Mouse (Mus musculus): Measurements from ENCODE around the gene Dsp. TPM values are rescaled to one million over a fixed set of nuclear protein-coding genes. Genes with fewer than 3 reads are reported as not detected.

The Dsp gene
- total and polyA plus RNA-seq, 3 experiments: 0.17 TPM; not detected in 2

DNA sequence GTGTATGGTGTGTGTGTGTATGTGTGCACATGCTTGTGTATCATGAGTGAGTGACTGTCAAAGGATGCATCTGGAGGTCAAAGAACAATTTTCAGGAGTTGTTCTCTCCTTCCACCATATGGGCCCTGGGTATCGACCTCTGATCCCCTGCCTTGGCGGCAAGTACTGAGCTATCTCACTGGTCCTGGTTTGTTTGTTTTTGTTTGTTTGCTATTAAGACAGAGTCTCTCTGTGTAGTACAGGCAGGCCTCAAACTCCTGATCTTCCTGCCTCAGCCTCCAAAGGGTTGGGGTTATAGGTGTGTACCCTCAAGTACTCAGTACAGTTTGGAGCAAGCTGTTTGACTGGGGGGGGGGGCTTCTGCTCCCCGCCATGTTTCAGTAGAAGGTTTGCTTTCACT lies 16.0 kb downstream of the Dsp start:
- Histone ChIP-seq H3K9ac (ENCODE audit: insufficient read depth, low read depth) (no peak overlapping the region), H3K27ac (ENCODE audit: insufficient read depth, low read depth) (no peak overlapping the region), H3K36me3 (replicated peaks in 1 of 2; ENCODE audit: control insufficient read depth in 1 of 2, insufficient read depth in 1 of 2, low read length in 1 of 2) (no peaks in the 10 kb centered on the region), H3K27me3 (replicated peaks) (no peaks in the 10 kb centered on the region), H3K4me3 (replicated peaks in 1 of 3; ENCODE audit: low read depth in 2 of 3, low read length in 2 of 3, poor library complexity in 1 of 3) (no peak overlapping the region), H3K4me2 (ENCODE audit: insufficient read depth, low read depth, poor library complexity, severe bottlenecking) (no peak overlapping the region), H3K9me3 (replicated peaks; ENCODE audit: low read length) (no peaks in the 10 kb centered on the region), H3K4me1 (ENCODE audit: control insufficient read depth in 1 of 2, insufficient read depth in 2 of 2) (peaks cover 0 to 4% of the 10 kb centered on the region in 2 experiments; a peak in 2 of 4 replicates), H3K79me2 (replicated peaks; ENCODE audit: control insufficient read depth, extremely low read depth, insufficient read depth, poor library complexity, severe bottlenecking) (no peaks in the 10 kb centered on the region)
- DNase-seq (ENCODE audit: extremely low read depth): no peak
- in situ Hi-C loops (cut with MboI; ENCODE audit: low pct_ligation_motif_present, low pct_unique_long_range_greater_than_20kb, low sequenced_read_pairs): no loop called here
- no peak for TF ChIP-seq ELF1 (IDR thresholded peaks at IDR 0.05; ENCODE audit: low read depth, low read length)
- no peak for TF ChIP-seq NRF1 (IDR thresholded peaks at IDR 0.05; ENCODE audit: low read depth, low read length)
- no peak for TF ChIP-seq JUND (conservative IDR thresholded peaks at IDR 0.05; ENCODE audit: low read depth, low read length)
- TF ChIP-seq UBTF (IDR thresholded peaks at IDR 0.05; ENCODE audit: low read depth, low read length): no peak
- TF ChIP-seq MAZ (IDR thresholded peaks at IDR 0.05; ENCODE audit: low read depth, low read length): no peak
- TF ChIP-seq ZC3H11A (IDR thresholded peaks at IDR 0.05; ENCODE audit: low read depth, low read length): no peak
- no peak for TF ChIP-seq USF1 (IDR thresholded peaks at IDR 0.05; ENCODE audit: low read depth, low read length)
- no peak for TF ChIP-seq CHD2 (IDR thresholded peaks at IDR 0.05; ENCODE audit: low read length)
- TF ChIP-seq ZMIZ1 (IDR thresholded peaks at IDR 0.05; ENCODE audit: low read depth, low read length): no peak
- TF ChIP-seq PAX5 (IDR thresholded peaks at IDR 0.05; ENCODE audit: low read length): no peak
- TF ChIP-seq ETS1 (conservative IDR thresholded peaks at IDR 0.05; ENCODE audit: low read depth, low read length): no peak
- no peak for TF ChIP-seq HCFC1 (IDR thresholded peaks at IDR 0.05; ENCODE audit: low read depth, low read length)
- TF ChIP-seq RCOR1 (conservative IDR thresholded peaks at IDR 0.05; ENCODE audit: low read depth, low read length): no peak
- no peak for TF ChIP-seq RAD21 (IDR thresholded peaks at IDR 0.05; ENCODE audit: low read depth, low read length)
- TF ChIP-seq JUN (IDR thresholded peaks at IDR 0.05; ENCODE audit: insufficient read depth, low read depth, low read length): no peak
- TF ChIP-seq CTCF (conservative IDR thresholded peaks at IDR 0.05 in 1 of 2, IDR thresholded peaks at IDR 0.05 in 1 of 2; ENCODE audit: low read depth in 2 of 2, low read length in 2 of 2): no peak
- dilution Hi-C loops (cut with MboI; ENCODE audit: extremely low pct_ligation_motif_present, extremely low pct_unique_long_range_greater_than_20kb, low sequenced_read_pairs): no loop called here

DNA sequence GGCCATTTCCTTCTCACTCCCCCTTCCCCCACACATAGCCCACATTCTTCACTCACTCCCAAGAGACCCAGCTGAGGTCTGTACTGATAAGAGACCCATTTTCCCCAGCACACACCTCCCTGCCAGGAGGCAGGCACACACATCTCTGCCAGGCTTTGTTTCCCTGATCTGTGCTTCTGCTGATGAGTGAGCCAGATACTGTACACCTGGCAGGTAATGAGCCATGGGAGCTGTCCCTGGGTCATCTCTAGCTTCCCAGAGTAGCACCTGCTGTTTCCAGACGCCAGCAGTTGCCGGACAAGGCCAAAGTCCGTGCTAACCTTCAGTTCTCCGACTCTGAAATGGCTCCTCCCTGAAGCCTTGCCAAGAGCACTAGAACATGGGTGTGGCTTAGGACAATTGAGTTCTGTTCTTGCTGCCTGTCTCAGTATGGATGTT lies 19.6 kb downstream of the Dsp start:
- peaks cover 0 to 6% of the 10 kb centered on the region in 2 experiments; a peak in 2 of 4 replicates for H3K4me1 ChIP-seq (ENCODE audit: control insufficient read depth in 1 of 2, insufficient read depth in 2 of 2)
- dilution Hi-C loops (cut with MboI; ENCODE audit: extremely low pct_ligation_motif_present, extremely low pct_unique_long_range_greater_than_20kb, low sequenced_read_pairs) (no loop called here), in situ Hi-C loops (cut with MboI; ENCODE audit: low pct_ligation_motif_present, low pct_unique_long_range_greater_than_20kb, low sequenced_read_pairs) (no loop called here)
- H3K9ac ChIP-seq (ENCODE audit: insufficient read depth, low read depth): no peak overlapping the region
- no peaks in the 10 kb centered on the region for H3K27me3 ChIP-seq (replicated peaks)
- H3K36me3 ChIP-seq (replicated peaks in 1 of 2; ENCODE audit: control insufficient read depth in 1 of 2, insufficient read depth in 1 of 2, low read length in 1 of 2): no peaks in the 10 kb centered on the region
- H3K27ac ChIP-seq (ENCODE audit: insufficient read depth, low read depth): no peak overlapping the region
- no peak overlapping the region for H3K4me2 ChIP-seq (ENCODE audit: insufficient read depth, low read depth, poor library complexity, severe bottlenecking)
- DNase-seq (ENCODE audit: extremely low read depth): no peak
- H3K4me3 ChIP-seq (replicated peaks in 1 of 3; ENCODE audit: low read depth in 2 of 3, low read length in 2 of 3, poor library complexity in 1 of 3): no peak overlapping the region
- TF ChIP-seq HCFC1 (IDR thresholded peaks at IDR 0.05; ENCODE audit: low read depth, low read length) (no peak), TCF12 (IDR thresholded peaks at IDR 0.05; ENCODE audit: low read depth, low read length) (no peak), ELF1 (IDR thresholded peaks at IDR 0.05; ENCODE audit: low read depth, low read length) (no peak), NELFE (IDR thresholded peaks at IDR 0.05; ENCODE audit: low read depth, low read length) (no peak), ZC3H11A (IDR thresholded peaks at IDR 0.05; ENCODE audit: low read depth, low read length) (no peak), MYC (IDR thresholded peaks at IDR 0.05; ENCODE audit: low read depth, low read length) (no peak), CHD1 (IDR thresholded peaks at IDR 0.05; ENCODE audit: low read depth, low read length) (no peak), MAX (IDR thresholded peaks at IDR 0.05; ENCODE audit: low read length) (no peak), CHD2 (IDR thresholded peaks at IDR 0.05; ENCODE audit: low read length) (no peak), E2F4 (IDR thresholded peaks at IDR 0.05; ENCODE audit: insufficient replicate concordance, low read depth, low read length) (no peak), KAT2A (IDR thresholded peaks at IDR 0.05; ENCODE audit: insufficient replicate concordance, low read length) (no peak), PAX5 (IDR thresholded peaks at IDR 0.05; ENCODE audit: low read length) (no peak), JUND (conservative IDR thresholded peaks at IDR 0.05; ENCODE audit: low read depth, low read length) (no peak), RAD21 (IDR thresholded peaks at IDR 0.05; ENCODE audit: low read depth, low read length) (no peak), USF1 (IDR thresholded peaks at IDR 0.05; ENCODE audit: low read depth, low read length) (no peak), CTCF (conservative IDR thresholded peaks at IDR 0.05 in 1 of 2, IDR thresholded peaks at IDR 0.05 in 1 of 2; ENCODE audit: low read depth in 2 of 2, low read length in 2 of 2) (no peak), EP300 (IDR thresholded peaks at IDR 0.05; ENCODE audit: low read length) (no peak), GABPA (IDR thresholded peaks at IDR 0.05; ENCODE audit: insufficient replicate concordance, low read depth, low read length) (no peak), POLR2AphosphoS2 (IDR thresholded peaks at IDR 0.05; ENCODE audit: low read depth, low read length) (no peak)
- H3K79me2 ChIP-seq (replicated peaks; ENCODE audit: control insufficient read depth, extremely low read depth, insufficient read depth, poor library complexity, severe bottlenecking): no peaks in the 10 kb centered on the region
- H3K9me3 ChIP-seq (replicated peaks; ENCODE audit: low read length): no peaks in the 10 kb centered on the region

Measured in CH12.LX (cell line).